Mouse (Mus musculus): ENCODE results near the gene Slc16a13. TPM values are rescaled to one million over a fixed set of nuclear protein-coding genes. Genes with fewer than 3 reads are reported as not detected.

The Slc16a13 gene
- polyA plus RNA-seq, 2 experiments: 3.2 to 3.8 TPM

GRCm38 (mm10) chr11:70185120-70185519 lies 35.7 kb downstream of the Slc16a13 start:
- WGBS (ENCODE audit: insufficient replicate concordance): 36% methylated on average over 7 of the region's 7 CpGs
- TF ChIP-seq CTCF (IDR thresholded peaks at IDR 0.05; ENCODE audit: low read depth) (no peak), EP300 (IDR thresholded peaks at IDR 0.05; ENCODE audit: low read depth) (no peak)
- ATAC-seq (ENCODE audit: insufficient read depth): no peak
- Histone ChIP-seq H3K4me1 (replicated peaks; ENCODE audit: control insufficient read depth in 2 of 2, insufficient read depth in 2 of 2, low read length in 1 of 2) (no peaks in the 10 kb centered on the region), H3K4me2 (ENCODE audit: low read depth) (no peak overlapping the region), H3K9ac (replicated peaks) (no peak overlapping the region), H3K4me3 (ENCODE audit: insufficient read depth in 1 of 2, low read depth in 2 of 2, low read length in 2 of 2) (no peak overlapping the region), H3K27me3 (ENCODE audit: control insufficient read depth, insufficient read depth, low read length) (no peaks in the 10 kb centered on the region), H3K9me3 (ENCODE audit: control insufficient read depth, low read length) (no peaks in the 10 kb centered on the region), H3K27ac (no peak overlapping the region), H3K36me3 (replicated peaks; ENCODE audit: control insufficient read depth, insufficient read depth, low read depth) (no peaks in the 10 kb centered on the region)
- no peak for DNase-seq (ENCODE audit: low read depth in 3 of 3, low spot score in 3 of 3)

GRCm38 (mm10) chr11:70180496-70180895 lies 40.4 kb downstream of the Slc16a13 start:
- Histone ChIP-seq H3K9ac (replicated peaks) (no peak overlapping the region), H3K36me3 (replicated peaks; ENCODE audit: control insufficient read depth, insufficient read depth, low read depth) (no peaks in the 10 kb centered on the region), H3K9me3 (ENCODE audit: control insufficient read depth, low read length) (no peaks in the 10 kb centered on the region), H3K4me1 (replicated peaks; ENCODE audit: control insufficient read depth in 2 of 2, insufficient read depth in 2 of 2, low read length in 1 of 2) (no peaks in the 10 kb centered on the region), H3K27me3 (ENCODE audit: control insufficient read depth, insufficient read depth, low read length) (no peaks in the 10 kb centered on the region), H3K27ac (no peak overlapping the region), H3K4me3 (ENCODE audit: insufficient read depth in 1 of 2, low read depth in 2 of 2, low read length in 2 of 2) (no peak overlapping the region), H3K4me2 (ENCODE audit: low read depth) (no peak overlapping the region)
- WGBS (ENCODE audit: insufficient replicate concordance): 79% methylated on average over 4 of the region's 4 CpGs
- ATAC-seq (ENCODE audit: insufficient read depth) (no peak), DNase-seq (ENCODE audit: low read depth in 3 of 3, low spot score in 3 of 3) (no peak)
- TF ChIP-seq CTCF (IDR thresholded peaks at IDR 0.05; ENCODE audit: low read depth) (no peak), EP300 (IDR thresholded peaks at IDR 0.05; ENCODE audit: low read depth) (no peak)

- Histone ChIP-seq H3K9me3 (ENCODE audit: control insufficient read depth, low read length) (no peaks in the 10 kb centered on the region), H3K27me3 (ENCODE audit: control insufficient read depth, insufficient read depth, low read length) (no peaks in the 10 kb centered on the region), H3K4me2 (ENCODE audit: low read depth) (no peak overlapping the region), H3K4me1 (replicated peaks; ENCODE audit: control insufficient read depth in 2 of 2, insufficient read depth in 2 of 2, low read length in 1 of 2) (no peaks in the 10 kb centered on the region), H3K9ac (replicated peaks) (no peak overlapping the region), H3K27ac (no peak overlapping the region), H3K36me3 (replicated peaks; ENCODE audit: control insufficient read depth, insufficient read depth, low read depth) (no peaks in the 10 kb centered on the region), H3K4me3 (ENCODE audit: insufficient read depth in 1 of 2, low read depth in 2 of 2, low read length in 2 of 2) (no peak overlapping the region)
- no peak for DNase-seq (ENCODE audit: low read depth in 3 of 3, low spot score in 3 of 3)
- no peak for ATAC-seq (ENCODE audit: insufficient read depth)
- WGBS (ENCODE audit: insufficient replicate concordance): 35% methylated on average over 14 of the region's 14 CpGs
- TF ChIP-seq CTCF (IDR thresholded peaks at IDR 0.05; ENCODE audit: low read depth) (peak; percentile 36; the same call in 1 of the 2 replicates), EP300 (IDR thresholded peaks at IDR 0.05; ENCODE audit: low read depth) (no peak)
These were observed 41.5 kb downstream of the Slc16a13 start for GRCm38 (mm10) chr11:70179401-70179800.

GRCm38 (mm10) chr11:70178756-70179155 lies 42.1 kb downstream of the Slc16a13 start:
- H3K9me3 ChIP-seq (ENCODE audit: control insufficient read depth, low read length): no peaks in the 10 kb centered on the region
- H3K36me3 ChIP-seq (replicated peaks; ENCODE audit: control insufficient read depth, insufficient read depth, low read depth): no peaks in the 10 kb centered on the region
- no peaks in the 10 kb centered on the region for H3K4me1 ChIP-seq (replicated peaks; ENCODE audit: control insufficient read depth in 2 of 2, insufficient read depth in 2 of 2, low read length in 1 of 2)
- no peak overlapping the region for H3K9ac ChIP-seq (replicated peaks)
- H3K4me3 ChIP-seq (ENCODE audit: insufficient read depth in 1 of 2, low read depth in 2 of 2, low read length in 2 of 2): no peak overlapping the region
- 59% methylated on average over 11 of the region's 11 CpGs for WGBS (ENCODE audit: insufficient replicate concordance)
- H3K27me3 ChIP-seq (ENCODE audit: control insufficient read depth, insufficient read depth, low read length): no peaks in the 10 kb centered on the region
- DNase-seq (ENCODE audit: low read depth in 3 of 3, low spot score in 3 of 3) (no peak), ATAC-seq (ENCODE audit: insufficient read depth) (no peak)
- TF ChIP-seq EP300 (IDR thresholded peaks at IDR 0.05; ENCODE audit: low read depth) (no peak), CTCF (IDR thresholded peaks at IDR 0.05; ENCODE audit: low read depth) (no peak)
- H3K4me2 ChIP-seq (ENCODE audit: low read depth): no peak overlapping the region
- no peak overlapping the region for H3K27ac ChIP-seq

- Histone ChIP-seq H3K36me3 (replicated peaks; ENCODE audit: control insufficient read depth, insufficient read depth, low read depth) (no peaks in the 10 kb centered on the region), H3K4me2 (ENCODE audit: low read depth) (no peak overlapping the region), H3K27me3 (ENCODE audit: control insufficient read depth, insufficient read depth, low read length) (no peaks in the 10 kb centered on the region), H3K4me3 (ENCODE audit: insufficient read depth in 1 of 2, low read depth in 2 of 2, low read length in 2 of 2) (no peak overlapping the region), H3K27ac (no peak overlapping the region), H3K9me3 (ENCODE audit: control insufficient read depth, low read length) (no peaks in the 10 kb centered on the region), H3K9ac (replicated peaks) (no peak overlapping the region), H3K4me1 (replicated peaks; ENCODE audit: control insufficient read depth in 2 of 2, insufficient read depth in 2 of 2, low read length in 1 of 2) (no peaks in the 10 kb centered on the region)
- DNase-seq (ENCODE audit: low read depth in 3 of 3, low spot score in 3 of 3): no peak
- WGBS (ENCODE audit: insufficient replicate concordance): 73% methylated on average over 11 of the region's 11 CpGs
- no peak for ATAC-seq (ENCODE audit: insufficient read depth)
- TF ChIP-seq CTCF (IDR thresholded peaks at IDR 0.05; ENCODE audit: low read depth): no peak
- TF ChIP-seq EP300 (IDR thresholded peaks at IDR 0.05; ENCODE audit: low read depth): no peak
These were observed 42.6 kb downstream of the Slc16a13 start for GRCm38 (mm10) chr11:70178311-70178710.

Data from liver, embryonic 14.5 days (tissue).